Mouse (Mus musculus): ENCODE data around the gene Rbfox2.

DNA sequence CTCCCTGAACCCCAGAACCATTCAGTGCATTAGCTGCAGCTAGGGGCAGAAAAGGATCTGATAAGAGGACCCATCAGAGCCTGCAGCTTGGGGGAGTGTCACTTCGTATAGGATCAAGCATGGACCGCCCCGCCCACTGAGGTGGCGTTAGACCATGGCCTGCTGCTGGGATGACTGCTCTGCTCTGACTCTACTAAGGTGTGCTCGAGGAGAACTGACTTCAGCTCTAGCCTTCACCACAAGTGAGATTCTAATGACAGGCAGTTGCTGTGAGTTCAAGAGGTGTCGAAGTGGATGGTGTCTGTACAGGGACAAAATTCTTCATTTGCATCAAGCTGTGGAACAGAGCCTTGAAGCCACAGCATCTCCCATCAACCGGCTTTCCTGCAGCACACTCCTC is 46.1 kb upstream of the Rbfox2 start:
- TF ChIP-seq CTCF (conservative IDR thresholded peaks at IDR 0.05 in 1 of 2, IDR thresholded peaks at IDR 0.05 in 1 of 2; ENCODE audit: low read depth in 2 of 2, low read length in 2 of 2) (no peak), POLR2A (IDR thresholded peaks at IDR 0.05; ENCODE audit: low read depth, low read length) (no peak), ZC3H11A (IDR thresholded peaks at IDR 0.05; ENCODE audit: low read depth, low read length) (no peak), MEF2A (IDR thresholded peaks at IDR 0.05; ENCODE audit: borderline replicate concordance, low read depth, low read length) (no peak), EP300 (IDR thresholded peaks at IDR 0.05; ENCODE audit: low read length) (no peak)
